Mouse (Mus musculus) heart, adult 2 months (tissue): ENCODE measurements around the gene Tmem266. TPM values are rescaled to one million over a fixed set of nuclear protein-coding genes. Genes with fewer than 3 reads are reported as not detected.

ENCODE experiments used
- DNase-seq, 2 experiments: peaks; one replicate each; pipeline ENCODE4 v3.0.0; 2021
- H3K27ac ChIP-seq: fragments of 200-600 bp; 2 replicates; pipeline ENCODE4 v1.8.1; 2022
- H3K27me3 ChIP-seq: fragments of 200-500 bp; 2 replicates; pipeline ENCODE4 v1.6.1; 2012; ENCODE audit warnings: mild to moderate bottlenecking, low read length, inconsistent platforms, mixed read lengths; ENCODE audit not compliant: control insufficient read depth, insufficient read depth
- H3K36me3 ChIP-seq: fragments of 200-500 bp; 2 replicates; pipeline ENCODE4 v1.6.1; 2012; ENCODE audit warnings: low read length, inconsistent platforms; ENCODE audit not compliant: control insufficient read depth, insufficient read depth
- H3K4me1 ChIP-seq: fragments of 200-500 bp; 2 replicates; pipeline ENCODE4 v1.6.1; 2011; ENCODE audit warnings: low read length; ENCODE audit not compliant: control insufficient read depth, insufficient read depth
- H3K4me3 ChIP-seq: fragments of 200-600 bp; 2 replicates; pipeline ENCODE4 v1.8.1; 2022
- H3K79me2 ChIP-seq: fragments of 200-500 bp; replicated peaks from 2 replicates; pipeline ENCODE4 v1.6.1; 2012; ENCODE audit warnings: mild to moderate bottlenecking, inconsistent platforms, low read length, moderate library complexity, mixed read lengths; ENCODE audit not compliant: control insufficient read depth, insufficient read depth
- H3K9ac ChIP-seq: fragments of 200-500 bp; 2 replicates; pipeline ENCODE4 v1.6.1; 2012; ENCODE audit warnings: low read depth, mild to moderate bottlenecking, control low read depth, inconsistent platforms, low read length, mixed read lengths
- CTCF ChIP-seq: fragments of 200-600 bp; IDR thresholded peaks from 2 replicates; pipeline ENCODE4 v1.8.1; 2022; ENCODE audit warnings: antibody characterized with exemption, mild to moderate bottlenecking, moderate library complexity
- EP300 ChIP-seq: fragments of 200-500 bp; IDR thresholded peaks from 2 replicates; pipeline ENCODE4 v1.6.1; 2011; ENCODE audit warnings: low read depth, low read length, control low read depth; ENCODE audit not compliant: insufficient read depth
- POLR2A ChIP-seq: fragments of 200-500 bp; IDR thresholded peaks from 2 replicates; pipeline ENCODE4 v1.6.1; 2011; ENCODE audit warnings: mild to moderate bottlenecking, low read depth, low read length, control low read depth; ENCODE audit not compliant: insufficient read depth
- WGBS: fragments of 180-500 bp; shearing (Covaris S2); methylation state at CpG from one replicate; pipeline ENCODE4 v1.1.7; 2018; 5-methylcytosine and 5-hydroxymethylcytosine counted together
- intact Hi-C: fragments of 180-260 bp; cut with DNase I; formaldehyde crosslinking; loops from one replicate; pipeline ENCODE4 v1.15.1; 2025
- polyA plus RNA-seq: library from polyadenylated mRNA; depleted of rRNA; stranded (reverse); fragments of >200 nt; gene quantifications from 2 replicates; pipeline ENCODE4 v1.2.3, GENCODE M21; 2012
- total RNA-seq, 2 experiments: library from RNA; stranded (reverse); gene quantifications; 2 replicates each; pipeline ENCODE4 v1.2.3; 2021

Gene Tmem266
- total and polyA plus RNA-seq, 3 experiments = 1.5 to 2.5 (median 2.0) TPM

GRCm38 (mm10) chr9:55332949-55333348 lies 6.2 kb downstream of the Tmem266 start:
- DNase-seq = peak; percentile 25 to 35
- Histone ChIP-seq H3K27ac (no peak overlapping the region), H3K27me3 (0 out of 2 replicates have a peak, but pooled peaks cover 1% of the 10 kb centered on the region), H3K4me3 (no peak overlapping the region), H3K79me2 (no peaks in the 10 kb centered on the region), H3K9ac (no peak overlapping the region), H3K4me1 (no peaks in the 10 kb centered on the region; the same call in 1 of the 2 replicates), H3K36me3 (no peaks in the 10 kb centered on the region)
- WGBS = 24% methylated on average over 7 of the region's 7 CpGs
- TF ChIP-seq CTCF (peak; percentile 19; the same call in 1 of the 2 replicates), POLR2A (no peak), EP300 (no peak)
- intact Hi-C loops = no loop called here

- WGBS = 72% methylated on average over 7 of the region's 7 CpGs
- Histone ChIP-seq H3K36me3 (no peaks in the 10 kb centered on the region), H3K4me3 (no peak overlapping the region), H3K27me3 (no peaks in the 10 kb centered on the region), H3K4me1 (no peaks in the 10 kb centered on the region), H3K27ac (no peak overlapping the region), H3K9ac (no peak overlapping the region), H3K79me2 (no peaks in the 10 kb centered on the region)
- no peak for DNase-seq
- TF ChIP-seq CTCF = no peak
- TF ChIP-seq POLR2A = no peak
- TF ChIP-seq EP300 = no peak
- intact Hi-C loops = no loop called here
Measured at GRCm38 (mm10) chr9:55344165-55344564, 17.5 kb downstream of the Tmem266 start.

GRCm38 (mm10) chr9:55345332-55345731 lies 18.6 kb downstream of the Tmem266 start:
- H3K36me3 ChIP-seq = no peaks in the 10 kb centered on the region
- H3K79me2 ChIP-seq = no peaks in the 10 kb centered on the region
- intact Hi-C loops = no loop called here
- TF ChIP-seq POLR2A (no peak), EP300 (no peak), CTCF (no peak)
- H3K4me3 ChIP-seq = no peak overlapping the region
- H3K27ac ChIP-seq = no peak overlapping the region
- DNase-seq = no peak
- H3K27me3 ChIP-seq = no peaks in the 10 kb centered on the region
- no peaks in the 10 kb centered on the region for H3K4me1 ChIP-seq
- WGBS = 88% methylated on average over 7 of the region's 7 CpGs
- no peak overlapping the region for H3K9ac ChIP-seq

GRCm38 (mm10) chr9:55348664-55349063 lies 22.0 kb downstream of the Tmem266 start:
- H3K36me3 ChIP-seq = no peaks in the 10 kb centered on the region
- no peaks in the 10 kb centered on the region for H3K79me2 ChIP-seq
- no peak overlapping the region for H3K4me3 ChIP-seq
- H3K4me1 ChIP-seq = no peaks in the 10 kb centered on the region
- no peak overlapping the region for H3K9ac ChIP-seq
- TF ChIP-seq EP300 = no peak
- no peak for TF ChIP-seq POLR2A
- TF ChIP-seq CTCF = no peak
- intact Hi-C loops = no loop called here
- H3K27me3 ChIP-seq = no peaks in the 10 kb centered on the region
- 78% methylated on average over 3 of the region's 3 CpGs for WGBS
- DNase-seq = no peak
- no peak overlapping the region for H3K27ac ChIP-seq

GRCm38 (mm10) chr9:55354686-55355085 lies 28.0 kb downstream of the Tmem266 start:
- Histone ChIP-seq H3K4me1 (no peaks in the 10 kb centered on the region), H3K9ac (no peak overlapping the region), H3K27me3 (no peaks in the 10 kb centered on the region), H3K36me3 (no peaks in the 10 kb centered on the region), H3K79me2 (no peaks in the 10 kb centered on the region), H3K27ac (no peak overlapping the region), H3K4me3 (no peak overlapping the region)
- intact Hi-C loops = no loop called here
- TF ChIP-seq CTCF = no peak
- TF ChIP-seq EP300 = no peak
- no peak for TF ChIP-seq POLR2A
- no peak for DNase-seq
- 54% methylated on average over 3 of the region's 3 CpGs for WGBS

- no peak overlapping the region for H3K4me3 ChIP-seq
- no peaks in the 10 kb centered on the region for H3K27me3 ChIP-seq
- H3K79me2 ChIP-seq = no peaks in the 10 kb centered on the region
- intact Hi-C loops = no loop called here
- 73% methylated on average over 8 of the region's 8 CpGs for WGBS
- TF ChIP-seq POLR2A (no peak), CTCF (no peak), EP300 (no peak)
- DNase-seq = no peak
- H3K27ac ChIP-seq = no peak overlapping the region
- H3K4me1 ChIP-seq = no peaks in the 10 kb centered on the region
- H3K36me3 ChIP-seq = no peaks in the 10 kb centered on the region
- no peak overlapping the region for H3K9ac ChIP-seq
Measured at GRCm38 (mm10) chr9:55355270-55355834, 28.6 kb downstream of the Tmem266 start.
